Mouse (Mus musculus) megakaryocyte, embryonic 14.5 days (primary cell): ENCODE data around the gene Antxrl.

ENCODE experiments used
- FLI1 ChIP-seq: IDR thresholded peaks from 2 replicates; pipeline ENCODE4 v1.6.1; 2012; ENCODE audit warnings: low read length, inconsistent platforms, mixed read lengths
- GATA1 ChIP-seq: IDR thresholded peaks from 3 replicates; pipeline ENCODE4 v1.6.1; 2012; ENCODE audit warnings: mixed read lengths, low read length, inconsistent platforms, borderline replicate concordance

GRCm38 (mm10) chr14:34071665-34072064 is 19.2 kb downstream of the Antxrl start:
- TF ChIP-seq FLI1 (no peak), GATA1 (no peak)
